Mouse (Mus musculus): ENCODE measurements around the gene Hdac9. TPM values are rescaled to one million over a fixed set of nuclear protein-coding genes. Genes with fewer than 3 reads are reported as not detected.

Gene Hdac9
- polyA plus RNA-seq (2017; shearing (Covaris generic)), result 4.4 TPM

DNA sequence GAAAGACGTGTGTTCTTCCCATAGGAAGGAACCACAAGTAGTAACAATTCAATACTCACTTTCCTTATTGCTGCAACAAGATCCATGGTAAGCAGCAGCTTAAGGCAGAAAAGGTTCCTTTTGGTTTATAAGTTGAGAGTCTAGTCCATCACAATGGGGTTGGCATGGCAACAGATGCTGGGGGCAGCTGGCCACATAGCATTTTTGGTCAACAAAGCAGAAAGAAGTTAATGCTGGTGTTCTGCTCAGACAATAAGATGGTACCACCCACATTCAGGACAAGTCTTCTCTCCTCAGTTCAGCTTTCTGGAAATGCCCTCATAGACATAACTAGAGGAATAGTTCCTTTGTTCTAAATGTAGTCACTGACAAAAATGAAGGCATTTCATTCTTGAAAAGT lies at the start of gene Hdac9:
TSS of gene Hdac9 (minus strand) at position 101 of the 400 bp plus-strand sequence.

Other genes starting within 250 kb of the Hdac9 start
- gene Prps1l1, start 67.7 kb upstream of the Hdac9 start, polyA plus RNA-seq (2017; shearing (Covaris generic)), result 0.92 TPM
- gene Snx13, start 130.1 kb upstream of the Hdac9 start, polyA plus RNA-seq (2017; shearing (Covaris generic)), result 34.2 TPM